Mouse (Mus musculus) small intestine, adult 2 months (tissue): ENCODE results near the gene Rpl7l1. TPM values are rescaled to one million over a fixed set of nuclear protein-coding genes. Genes with fewer than 3 reads are reported as not detected.

Experiments
- H3K27ac ChIP-seq: fragments of 200-500 bp; 2 replicates; pipeline ENCODE4 v1.5.1; 2012; ENCODE audit warnings: low read depth, low read length, control low read depth, inconsistent platforms; ENCODE audit not compliant: insufficient read depth
- H3K27me3 ChIP-seq: fragments of 200-500 bp; 2 replicates; pipeline ENCODE4 v1.6.1; 2012; ENCODE audit warnings: mild to moderate bottlenecking, moderate library complexity, low read length, inconsistent platforms; ENCODE audit not compliant: control insufficient read depth, insufficient read depth
- H3K36me3 ChIP-seq: fragments of 200-500 bp; 2 replicates; pipeline ENCODE4 v1.6.1; 2012; ENCODE audit warnings: mild to moderate bottlenecking, low read length, control low read depth, inconsistent platforms; ENCODE audit not compliant: control insufficient read depth, insufficient read depth
- H3K4me1 ChIP-seq: fragments of 200-500 bp; 2 replicates; pipeline ENCODE4 v1.6.1; 2012; ENCODE audit warnings: low read length, inconsistent platforms, mixed read lengths; ENCODE audit not compliant: control insufficient read depth, insufficient read depth, insufficient read length
- H3K4me3 ChIP-seq: fragments of 200-500 bp; 2 replicates; pipeline ENCODE4 v1.5.1; 2012; ENCODE audit warnings: low read depth, mild to moderate bottlenecking, control low read depth, inconsistent platforms, low read length, moderate library complexity
- CTCF ChIP-seq: fragments of 200-500 bp; IDR thresholded peaks from 2 replicates; pipeline ENCODE4 v1.5.1; 2012; ENCODE audit warnings: low read depth, mild to moderate bottlenecking, control low read depth, inconsistent platforms, low read length, moderate library complexity, mixed read lengths; ENCODE audit not compliant: insufficient replicate concordance, insufficient read length; ENCODE audit errors: extremely low read depth
- POLR2A ChIP-seq: fragments of 200-500 bp; IDR thresholded peaks from 2 replicates; pipeline ENCODE4 v1.6.1; 2012; ENCODE audit warnings: low read depth, mild to moderate bottlenecking, control low read depth, inconsistent platforms, low read length, moderate library complexity
- WGBS: fragments of 180-500 bp; shearing (Covaris S2); methylation state at CpG from one replicate; pipeline ENCODE4 v1.1.7; 2018; 5-methylcytosine and 5-hydroxymethylcytosine counted together
- polyA plus RNA-seq: library from polyadenylated mRNA; depleted of rRNA; stranded (reverse); fragments of >200 nt; gene quantifications from 2 replicates; pipeline ENCODE4 v1.2.3, GENCODE M21; 2012

The Rpl7l1 gene
- polyA plus RNA-seq, 1 experiment, result 7.4 TPM

DNA sequence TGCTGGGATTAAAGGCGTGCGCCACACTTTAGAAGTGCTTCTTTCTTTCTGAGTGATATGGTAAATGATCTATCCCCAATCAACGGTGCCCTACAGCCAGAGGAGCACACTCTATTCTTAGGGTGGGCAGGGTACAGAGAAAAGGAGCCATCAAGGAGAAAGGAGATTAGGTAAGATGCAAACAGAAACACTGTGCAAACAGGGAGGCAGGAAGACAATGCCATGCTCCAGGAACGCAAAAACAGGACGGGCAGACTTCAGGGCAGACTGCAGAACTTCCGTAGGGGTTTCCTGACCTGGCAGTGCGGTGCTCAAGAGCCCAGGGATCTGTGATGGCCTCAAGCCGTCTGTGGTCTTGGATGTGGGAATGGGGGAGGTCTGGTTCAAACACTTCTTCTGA lies 31.2 kb upstream of the Rpl7l1 start:
- Histone ChIP-seq H3K4me1 (0 out of 2 replicates have a peak, but pooled peaks cover 2% of the 10 kb centered on the region), H3K4me3 (no peak overlapping the region), H3K36me3 (peaks cover 39% of the 10 kb centered on the region), H3K27me3 (no peaks in the 10 kb centered on the region), H3K27ac (no peak overlapping the region)
- 82% methylated on average over 8 of the region's 8 CpGs for WGBS
- TF ChIP-seq CTCF (no peak), POLR2A (no peak)

DNA sequence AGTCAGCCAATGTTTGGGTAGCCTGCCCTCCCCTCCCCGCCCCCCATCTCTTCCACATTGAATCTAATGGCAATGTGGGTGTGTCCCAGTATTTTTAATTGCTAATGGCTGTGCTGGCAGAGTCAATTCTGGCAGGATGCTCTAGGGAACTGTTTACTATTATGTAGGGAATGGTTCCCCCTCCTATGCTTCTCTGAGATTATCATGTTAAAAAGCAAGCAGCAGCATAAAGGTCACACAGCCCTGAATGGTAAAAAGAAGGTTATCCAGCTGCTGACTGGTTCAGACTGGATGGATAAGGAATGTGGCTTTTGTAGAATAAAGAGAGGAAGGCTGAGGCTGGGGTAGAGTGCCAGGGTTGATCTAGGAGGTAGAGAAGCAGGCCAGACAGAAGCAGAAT lies 30.0 kb upstream of the Rpl7l1 start:
- H3K4me1 ChIP-seq, result 0 out of 2 replicates have a peak, but pooled peaks cover 2% of the 10 kb centered on the region
- no peaks in the 10 kb centered on the region for H3K27me3 ChIP-seq
- no peak overlapping the region for H3K27ac ChIP-seq
- 87% methylated on average over 1 of the region's 1 CpGs for WGBS
- TF ChIP-seq POLR2A (no peak), CTCF (no peak)
- H3K4me3 ChIP-seq, result no peak overlapping the region
- peaks cover 49% of the 10 kb centered on the region for H3K36me3 ChIP-seq

DNA sequence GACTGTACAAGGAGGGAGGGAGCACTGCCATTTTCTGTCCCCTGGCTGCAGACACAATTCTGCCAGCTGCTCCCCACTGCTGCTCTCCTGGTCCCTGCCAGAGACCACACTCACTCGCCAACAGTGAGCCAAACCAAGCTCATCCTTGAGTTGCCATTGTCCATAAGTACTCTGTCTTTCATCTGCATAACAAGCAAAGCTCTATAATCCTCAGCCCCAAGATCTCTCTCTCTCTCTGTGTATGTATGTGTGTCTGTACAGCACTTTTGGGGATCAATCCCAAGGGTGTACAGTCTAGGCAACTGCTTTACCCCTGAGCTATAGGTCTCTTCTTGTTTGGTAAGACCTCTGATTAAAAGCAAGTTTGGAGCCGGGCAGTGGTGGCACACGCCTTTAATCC lies 28.2 kb upstream of the Rpl7l1 start:
- 92% methylated on average over 3 of the region's 3 CpGs for WGBS
- no peaks in the 10 kb centered on the region for H3K27me3 ChIP-seq

DNA sequence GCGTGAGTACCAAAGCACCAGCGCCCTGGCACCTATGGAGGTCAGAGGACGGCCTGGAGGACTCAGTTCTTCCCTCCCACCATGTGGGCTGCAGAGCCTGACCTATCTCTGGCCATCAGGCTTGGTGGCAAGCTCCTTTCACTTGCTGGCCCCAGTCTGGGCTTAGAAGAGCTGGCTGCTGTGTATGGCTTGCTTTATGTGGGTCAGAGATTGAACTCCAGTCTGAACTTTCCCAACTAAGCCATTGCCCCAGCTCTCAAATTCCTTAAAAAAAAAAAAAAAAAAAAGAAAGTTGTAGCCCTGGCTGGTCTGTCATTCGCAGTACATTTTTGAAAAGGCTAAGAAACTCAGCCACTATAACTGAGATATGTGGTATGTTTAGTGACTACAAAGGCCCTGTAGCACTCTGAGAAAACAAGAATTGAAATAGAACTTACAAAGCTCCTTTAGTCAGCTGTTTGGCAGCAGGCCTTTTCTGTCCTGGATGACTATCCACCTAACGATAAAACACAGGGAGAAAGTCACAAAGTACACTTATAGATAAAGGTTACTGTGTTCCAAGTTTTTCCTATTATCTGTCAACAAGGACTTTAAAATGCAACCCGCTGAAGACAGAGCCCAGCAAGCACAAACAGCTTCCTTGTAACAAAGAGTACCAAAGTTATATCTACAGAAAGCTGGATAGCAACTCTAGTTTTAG lies 26.8 kb upstream of the Rpl7l1 start:
- H3K36me3 ChIP-seq, result peaks cover 71% of the 10 kb centered on the region
- H3K4me3 ChIP-seq, result no peak overlapping the region
- no peak for TF ChIP-seq CTCF
- no peak for TF ChIP-seq POLR2A
- H3K4me1 ChIP-seq, result 0 out of 2 replicates have a peak, but pooled peaks cover 2% of the 10 kb centered on the region
- 59% methylated on average over 6 of the region's 6 CpGs for WGBS
- H3K27ac ChIP-seq, result peak overlapping the region; percentile 41; the same call in 1 of the 2 replicates
- H3K27me3 ChIP-seq, result no peaks in the 10 kb centered on the region

More for the DNA sequence above, 28.2 kb upstream of the Rpl7l1 start:
- no peak for TF ChIP-seq POLR2A
- TF ChIP-seq CTCF, result no peak
- no peak overlapping the region for H3K27ac ChIP-seq
- H3K4me3 ChIP-seq, result no peak overlapping the region
- H3K36me3 ChIP-seq, result peaks cover 63% of the 10 kb centered on the region
- H3K4me1 ChIP-seq, result 0 out of 2 replicates have a peak, but pooled peaks cover 2% of the 10 kb centered on the region

DNA sequence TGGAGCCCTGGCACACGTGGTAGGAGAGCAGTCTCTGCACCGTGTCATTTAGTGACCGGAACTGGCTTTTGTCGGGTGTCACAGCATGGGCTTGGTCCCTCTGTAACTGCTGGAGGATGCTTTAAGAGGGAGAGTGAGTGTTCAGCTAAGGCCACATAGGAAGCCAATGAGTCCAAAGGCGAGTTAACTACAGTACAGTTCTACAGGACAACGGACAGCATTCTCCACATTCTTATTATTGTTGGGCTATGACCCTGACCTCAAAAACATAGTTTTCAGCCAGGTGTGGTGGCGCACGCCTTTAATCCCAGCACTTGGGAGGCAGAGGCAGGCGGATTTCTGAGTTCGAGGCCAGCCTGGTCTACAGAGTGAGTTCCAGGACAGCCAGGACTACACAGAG lies 25.9 kb upstream of the Rpl7l1 start:
- no peak overlapping the region for H3K4me3 ChIP-seq
- no peaks in the 10 kb centered on the region for H3K27me3 ChIP-seq
- TF ChIP-seq POLR2A (no peak), CTCF (no peak)
- no peak overlapping the region for H3K27ac ChIP-seq
- WGBS, result 92% methylated on average over 10 of the region's 10 CpGs
- H3K4me1 ChIP-seq, result 0 out of 2 replicates have a peak, but pooled peaks cover 2% of the 10 kb centered on the region
- peaks cover 69% of the 10 kb centered on the region for H3K36me3 ChIP-seq

DNA sequence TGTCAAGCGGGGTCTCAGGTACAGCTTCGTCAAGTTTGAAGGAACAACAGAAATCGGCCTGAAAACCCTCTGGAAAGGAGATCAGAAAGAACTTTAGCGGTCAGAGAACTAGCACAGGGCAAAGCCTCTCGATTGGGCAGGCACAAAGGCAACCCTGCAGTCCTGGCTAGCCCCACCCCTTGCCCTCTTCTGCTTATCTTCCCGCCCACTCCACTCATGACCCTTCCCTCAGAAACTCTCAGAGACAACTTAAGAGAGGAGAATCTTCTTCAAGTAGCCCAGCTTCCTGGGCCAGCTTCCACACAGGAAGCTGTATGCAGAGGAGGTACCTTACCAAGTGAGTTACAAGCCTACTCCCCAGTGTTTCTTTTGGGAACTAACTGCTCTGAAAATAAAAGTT lies 19.3 kb upstream of the Rpl7l1 start:
- H3K27me3 ChIP-seq, result no peaks in the 10 kb centered on the region
- no peak overlapping the region for H3K4me3 ChIP-seq
- H3K36me3 ChIP-seq, result peaks cover 49% of the 10 kb centered on the region
- no peaks in the 10 kb centered on the region for H3K4me1 ChIP-seq
- WGBS, result 83% methylated on average over 6 of the region's 6 CpGs
- no peak overlapping the region for H3K27ac ChIP-seq
- TF ChIP-seq POLR2A, result no peak
- TF ChIP-seq CTCF, result no peak

DNA sequence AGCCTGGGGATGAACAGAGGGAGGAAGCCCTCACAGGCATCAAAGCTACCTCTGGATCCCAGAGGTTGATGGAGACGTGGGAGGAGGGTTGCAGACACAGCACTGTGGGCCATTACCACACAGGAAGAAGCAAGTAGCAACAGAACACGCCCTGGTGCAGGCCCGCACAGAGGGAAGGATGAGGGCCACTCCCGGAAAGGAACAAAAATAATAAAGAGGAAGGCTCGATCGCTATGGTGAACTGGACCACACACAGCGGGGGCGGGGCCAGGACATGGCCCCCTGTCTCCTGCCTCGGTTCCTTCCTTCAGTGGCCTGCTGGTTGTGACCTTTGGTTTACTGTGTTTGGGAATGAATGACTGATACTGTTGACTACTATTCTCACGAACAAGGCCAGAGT lies 17.2 kb upstream of the Rpl7l1 start:
- H3K4me3 ChIP-seq, result no peak overlapping the region
- TF ChIP-seq POLR2A (no peak), CTCF (no peak)
- no peaks in the 10 kb centered on the region for H3K4me1 ChIP-seq
- H3K27me3 ChIP-seq, result no peaks in the 10 kb centered on the region
- WGBS, result 73% methylated on average over 10 of the region's 10 CpGs
- no peak overlapping the region for H3K27ac ChIP-seq
- H3K36me3 ChIP-seq, result peaks cover 33% of the 10 kb centered on the region
